Mouse (Mus musculus) layer of hippocampus, adult 9-10 months (tissue): ENCODE results near the gene Gnpnat1.

Experiments
- DNase-seq: peaks from one replicate; pipeline ENCODE4 v3.0.0; 2022; ENCODE audit warnings: low spot score

Gnpnat1 gene

DNA sequence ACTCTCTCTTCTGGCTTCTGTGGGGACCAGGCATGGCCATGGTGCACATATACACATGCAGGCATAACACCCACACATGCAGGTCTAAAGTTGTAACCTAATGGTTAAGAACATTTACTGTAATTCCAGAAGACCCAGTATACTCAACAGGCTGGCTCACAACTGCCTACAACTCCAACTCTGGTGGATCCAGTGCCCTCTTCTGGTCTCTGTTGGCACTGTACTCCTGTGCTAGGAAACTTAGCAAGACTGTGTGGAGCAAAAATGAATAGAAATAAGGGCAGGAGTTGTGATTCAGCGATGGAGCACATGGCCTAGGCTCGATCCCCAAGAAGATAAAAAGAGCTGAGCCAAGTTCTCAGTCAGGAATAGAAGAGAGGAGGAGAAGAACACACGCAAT, 4.9 kb downstream of the Gnpnat1 start:
- no peak for DNase-seq

DNA sequence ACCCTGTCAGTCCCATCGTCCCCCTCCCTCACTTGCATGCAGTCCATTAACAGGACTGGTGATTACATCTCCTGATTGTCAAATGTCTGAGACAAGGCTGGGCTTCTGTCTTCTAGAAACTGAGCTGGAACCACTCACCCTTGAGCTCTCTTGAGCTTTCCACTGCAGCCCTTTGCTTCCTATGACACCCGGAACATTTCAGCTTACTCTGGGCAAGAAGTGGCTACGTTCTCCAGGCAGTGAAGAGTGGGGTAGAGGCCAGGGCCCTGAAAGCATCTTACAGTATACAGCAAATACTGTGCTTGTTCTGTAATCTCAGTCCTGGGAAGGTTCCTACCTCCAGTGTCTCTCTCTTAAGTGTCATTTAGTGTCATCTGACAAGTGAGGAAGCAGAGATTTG, 15.5 kb downstream of the Gnpnat1 start:
- no peak for DNase-seq

DNA sequence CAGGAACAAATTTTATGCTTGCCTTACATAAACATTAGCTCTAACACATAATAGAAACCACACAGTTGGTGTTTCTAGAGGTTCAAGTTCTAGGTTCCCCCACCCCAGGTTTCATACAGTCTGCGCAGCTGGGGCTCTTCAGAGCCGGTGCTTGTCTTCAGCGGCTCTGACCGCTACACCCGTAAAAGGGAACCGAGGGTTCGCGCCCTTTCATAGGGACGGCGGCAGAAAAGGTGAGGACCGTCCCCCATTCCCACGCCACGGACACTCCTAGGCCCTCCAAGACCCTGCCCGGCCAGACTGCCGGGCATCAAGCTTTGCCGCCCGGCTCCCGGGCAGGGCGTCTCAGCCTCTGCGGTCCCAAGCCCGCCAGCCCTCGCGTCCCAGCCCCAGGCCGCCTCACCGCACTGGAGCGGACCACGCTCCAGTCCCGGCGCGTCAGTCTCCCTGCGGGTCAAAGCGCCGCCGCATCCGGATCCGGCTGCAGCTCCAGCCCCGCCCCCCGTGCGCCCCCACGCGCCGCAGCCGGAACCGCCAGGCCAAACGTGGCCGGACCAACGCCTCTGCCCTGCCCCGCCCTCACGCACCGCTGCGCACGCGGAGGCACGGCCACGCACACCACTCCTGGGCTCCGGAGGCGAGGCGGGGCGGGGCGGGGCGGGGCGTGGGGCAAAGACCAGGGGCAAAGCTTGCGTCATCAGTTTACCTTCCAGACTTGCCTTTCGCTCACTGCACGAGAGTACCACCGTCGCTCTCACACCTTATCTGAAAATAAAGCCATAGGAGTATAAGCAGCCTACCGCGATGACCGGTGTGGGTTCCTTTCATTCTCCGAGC, 16.1 kb downstream of the Gnpnat1 start:
- DNase-seq = peak; percentile 47

DNA sequence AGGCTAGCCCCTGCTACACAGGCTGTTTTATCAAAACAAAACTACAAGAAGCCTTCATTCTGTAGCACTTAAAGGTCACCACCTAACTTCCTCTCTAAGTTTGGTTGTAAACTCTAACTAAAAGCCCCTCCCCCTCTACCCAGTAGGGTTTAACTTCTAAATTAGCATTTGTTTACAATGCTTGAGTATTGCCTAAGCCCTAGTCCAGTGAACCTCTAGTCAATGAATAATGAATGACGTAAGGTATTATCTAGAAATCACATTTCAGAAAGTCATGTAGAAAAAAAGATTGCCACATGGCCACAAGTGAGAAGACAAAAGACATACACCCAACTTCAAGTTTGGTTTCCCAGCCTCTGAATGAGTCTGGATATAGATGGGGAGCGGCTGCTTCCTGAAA, 17.2 kb downstream of the Gnpnat1 start:
- DNase-seq = no peak

DNA sequence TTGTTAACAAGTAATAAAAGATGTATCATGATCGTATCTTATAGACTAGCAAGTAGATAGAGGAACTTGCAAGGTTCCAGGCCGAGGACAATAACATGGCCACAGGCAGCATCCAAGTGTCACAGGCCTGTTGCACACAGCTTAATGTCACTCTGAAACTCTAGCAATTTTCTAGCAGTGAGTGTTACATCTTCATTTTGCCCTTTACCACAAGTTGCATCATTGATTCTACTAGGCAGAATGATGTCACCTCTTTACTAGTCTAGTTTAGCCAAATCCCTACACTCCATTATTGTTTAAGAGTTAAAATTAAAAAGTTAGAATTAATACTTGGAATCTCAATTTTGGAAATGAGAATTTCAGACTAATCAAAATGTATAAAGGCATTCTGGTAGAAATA, 19.1 kb downstream of the Gnpnat1 start:
- no peak for DNase-seq

DNA sequence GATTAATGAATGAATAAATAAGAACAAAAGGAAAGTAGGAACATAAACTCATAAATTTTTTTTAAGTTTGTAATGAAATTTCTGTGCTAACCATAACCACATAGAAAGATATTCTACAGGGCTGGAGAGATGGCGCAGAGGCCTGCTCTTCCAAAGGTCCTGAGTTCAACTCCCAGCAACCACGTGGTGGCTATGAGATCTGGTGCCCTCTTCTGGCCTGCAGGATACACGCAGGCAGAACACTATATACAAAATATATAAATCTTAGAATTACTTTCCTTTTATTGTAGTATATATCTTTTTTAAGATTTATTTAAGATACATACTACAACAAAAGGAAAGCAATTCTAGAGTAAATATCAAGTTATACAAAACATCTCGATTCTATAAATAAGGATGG, 21.8 kb downstream of the Gnpnat1 start:
- no peak for DNase-seq

DNA sequence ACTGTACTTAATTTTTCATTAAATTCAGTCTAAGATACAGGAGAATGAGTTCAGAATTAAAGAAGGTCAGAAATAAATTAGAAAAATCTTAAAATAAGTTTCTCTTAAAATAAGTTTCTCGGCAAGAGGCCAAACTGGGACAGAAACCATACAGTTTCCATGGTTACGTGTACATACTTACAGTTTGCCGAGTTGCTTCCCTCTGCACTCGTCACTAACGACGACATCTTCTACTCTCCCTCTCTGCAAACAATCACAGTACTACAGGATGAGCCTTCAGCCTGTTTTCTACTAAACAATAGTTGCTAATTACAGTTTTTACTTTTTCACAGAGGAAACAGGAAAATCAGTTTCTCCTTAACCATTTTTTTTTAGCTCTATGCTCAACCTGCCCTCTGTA, 24.0 kb downstream of the Gnpnat1 start:
- DNase-seq = no peak

DNA sequence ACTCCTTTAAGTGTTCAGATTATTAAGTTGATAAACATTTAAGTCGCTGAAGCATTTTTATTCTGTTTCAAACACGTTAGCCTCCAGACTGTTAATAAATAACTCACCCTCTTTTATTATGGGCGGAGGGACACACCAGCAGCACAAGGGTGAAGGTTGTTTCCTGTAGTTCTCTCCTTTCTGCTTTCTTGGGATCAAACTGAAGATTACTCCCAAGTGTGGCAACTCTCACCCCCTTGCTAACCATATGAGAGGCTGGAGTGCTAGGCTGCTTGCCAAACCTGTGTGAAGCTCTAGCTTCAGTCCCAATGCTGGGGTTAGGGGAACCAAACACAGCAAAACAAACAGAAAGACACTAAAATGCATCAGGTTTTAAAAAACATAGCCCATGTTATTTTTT, 25.9 kb downstream of the Gnpnat1 start:
- no peak for DNase-seq

DNA sequence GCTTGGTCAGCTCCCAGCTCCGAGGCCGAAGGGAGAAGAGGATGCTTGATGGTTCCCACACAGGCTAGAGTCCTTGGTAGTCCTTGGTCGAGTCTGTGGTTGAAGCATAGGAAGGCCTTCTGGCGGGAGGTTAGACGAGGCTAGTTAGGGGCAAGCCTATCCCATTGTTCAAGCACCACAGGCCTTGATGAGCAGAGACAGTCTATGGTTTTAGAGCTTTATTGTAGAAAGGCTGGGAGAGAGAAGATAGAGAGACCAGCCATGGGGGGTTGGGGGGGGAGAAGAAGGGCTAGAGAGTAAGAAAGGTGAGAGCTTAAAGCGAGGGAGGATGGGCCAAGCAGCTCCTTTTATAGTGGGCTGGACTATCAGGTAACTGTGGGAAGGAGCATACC, 39.5 kb downstream of the Gnpnat1 start:
- no peak for DNase-seq

DNA sequence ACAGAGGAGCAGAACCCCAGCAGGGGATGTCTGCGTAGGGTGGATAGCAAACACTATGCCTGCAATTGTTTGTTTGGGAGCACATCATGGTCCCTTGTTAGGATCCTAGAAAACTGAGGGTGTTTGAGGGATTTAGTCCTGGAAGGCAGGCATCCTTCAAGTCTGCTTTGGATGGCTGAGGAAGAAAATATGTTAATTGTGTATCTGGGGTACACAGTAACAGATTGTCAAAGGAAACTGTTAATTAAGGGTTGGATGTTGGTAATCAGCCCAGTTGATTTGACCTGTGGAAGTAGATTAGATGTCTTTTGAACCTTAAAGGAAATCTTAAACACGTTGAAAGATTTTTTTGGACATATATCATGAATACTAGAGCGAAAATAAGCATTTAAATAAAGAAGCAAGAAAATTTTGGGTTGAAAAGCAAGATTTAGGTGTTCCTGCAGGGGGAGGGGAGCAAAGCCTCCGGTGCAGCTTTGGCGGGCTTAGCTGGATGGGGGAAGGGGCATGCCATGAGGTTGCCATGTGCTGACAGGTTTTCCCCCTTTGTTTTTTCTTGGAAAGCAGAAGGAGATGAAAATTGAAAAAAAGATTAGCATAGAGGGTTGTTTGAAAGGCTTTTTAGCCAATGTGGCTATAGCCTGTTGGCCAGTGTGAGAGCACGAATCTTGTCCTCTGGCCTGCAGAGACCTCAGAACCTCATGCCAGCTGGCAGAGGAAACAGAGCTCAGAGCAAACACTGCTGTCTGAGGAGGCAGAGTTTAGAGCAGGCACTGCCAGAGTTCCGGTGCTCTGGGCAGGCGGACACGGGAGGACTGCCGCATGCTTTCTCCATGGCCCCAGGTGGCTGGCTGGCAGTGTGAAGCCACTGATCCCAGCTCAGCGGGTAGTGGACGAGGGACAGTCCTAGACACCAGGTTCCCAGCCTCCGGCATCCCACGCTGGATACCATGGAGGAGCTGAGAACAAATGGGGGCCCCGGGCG, 40.2 kb downstream of the Gnpnat1 start:
- DNase-seq = no peak

DNA sequence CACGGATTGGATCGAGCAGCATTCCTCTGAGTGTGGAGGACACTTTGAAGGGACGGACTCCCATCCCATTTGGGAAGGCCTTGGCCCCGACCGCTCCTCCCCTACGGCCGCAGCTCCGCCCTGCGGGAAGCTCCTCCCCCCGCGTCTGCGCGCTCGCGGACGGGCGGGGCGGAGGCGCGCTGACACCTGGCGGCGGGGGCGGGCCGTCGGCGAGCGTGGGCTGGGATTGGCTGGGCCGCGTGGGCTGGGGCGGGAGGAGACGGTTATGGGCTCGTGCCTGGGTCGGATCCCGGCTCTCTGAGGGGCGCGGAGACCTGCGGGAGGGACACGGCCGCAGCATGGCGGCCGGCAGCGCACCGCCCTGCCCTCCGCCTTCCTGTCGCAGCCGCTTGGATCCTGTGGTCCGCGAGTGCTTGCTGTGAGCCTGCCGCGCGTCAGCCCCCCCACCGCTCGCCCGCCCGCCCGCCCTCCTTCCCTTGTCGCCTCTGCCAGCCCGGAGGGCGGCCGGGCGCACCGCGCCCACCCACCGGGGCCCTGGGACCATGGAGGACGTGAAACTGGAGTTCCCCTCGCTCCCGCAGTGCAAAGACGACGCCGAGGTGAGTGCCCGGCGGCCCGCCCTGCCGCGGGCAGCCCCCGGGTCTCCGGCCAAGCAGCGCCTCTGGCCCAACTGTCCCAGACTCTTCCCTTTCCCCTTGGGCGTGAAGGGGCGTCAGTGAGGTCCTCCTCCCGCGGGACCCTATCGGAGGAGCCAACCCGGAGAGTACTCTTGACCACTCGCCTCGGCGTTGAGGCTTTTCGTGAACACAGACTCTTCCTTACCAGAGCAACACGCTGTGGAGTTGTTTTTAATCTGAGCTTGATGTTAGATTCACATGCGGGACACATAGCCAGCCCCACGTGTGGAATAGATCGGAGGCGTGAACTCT, 53.5 kb downstream of the Gnpnat1 start, which contains the start of gene Styx:
TSS of gene Styx (plus strand) at position 163 of the 929 bp plus-strand sequence.
- peak; percentile 55 for DNase-seq

DNA sequence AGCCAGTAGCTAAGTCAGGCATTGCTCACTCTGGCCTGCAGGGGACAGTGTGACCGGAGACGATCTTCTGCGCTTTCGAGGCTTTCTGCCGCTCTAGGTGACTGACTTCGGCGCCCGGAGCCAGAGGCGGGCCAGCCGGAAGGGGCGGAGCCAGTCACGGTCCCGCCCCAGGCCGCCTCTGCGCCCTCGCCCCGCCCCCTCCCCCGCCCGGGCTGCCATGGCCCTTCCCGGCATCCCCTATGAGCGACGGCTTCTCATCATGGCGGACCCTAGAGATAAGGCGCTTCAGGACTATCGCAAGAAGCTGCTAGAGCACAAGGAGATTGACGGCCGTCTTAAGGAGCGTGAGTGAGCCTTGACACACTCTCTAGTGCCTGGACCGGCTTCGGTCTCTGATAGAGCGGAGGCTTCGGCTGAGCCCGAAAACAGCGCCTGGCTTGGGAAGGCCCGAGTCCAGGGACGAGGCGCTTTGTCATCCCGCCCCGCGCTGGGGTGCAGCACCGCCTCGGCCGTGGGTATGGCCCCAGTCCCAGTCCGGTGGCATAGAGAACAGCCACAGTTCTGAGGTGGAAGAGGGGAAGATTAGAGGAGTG, 75.0 kb downstream of the Gnpnat1 start, which contains the start of gene Psmc6:
TSS of gene Psmc6 (plus strand) at position 200 of the 593 bp plus-strand sequence.
- peak; percentile 75 for DNase-seq

DNA sequence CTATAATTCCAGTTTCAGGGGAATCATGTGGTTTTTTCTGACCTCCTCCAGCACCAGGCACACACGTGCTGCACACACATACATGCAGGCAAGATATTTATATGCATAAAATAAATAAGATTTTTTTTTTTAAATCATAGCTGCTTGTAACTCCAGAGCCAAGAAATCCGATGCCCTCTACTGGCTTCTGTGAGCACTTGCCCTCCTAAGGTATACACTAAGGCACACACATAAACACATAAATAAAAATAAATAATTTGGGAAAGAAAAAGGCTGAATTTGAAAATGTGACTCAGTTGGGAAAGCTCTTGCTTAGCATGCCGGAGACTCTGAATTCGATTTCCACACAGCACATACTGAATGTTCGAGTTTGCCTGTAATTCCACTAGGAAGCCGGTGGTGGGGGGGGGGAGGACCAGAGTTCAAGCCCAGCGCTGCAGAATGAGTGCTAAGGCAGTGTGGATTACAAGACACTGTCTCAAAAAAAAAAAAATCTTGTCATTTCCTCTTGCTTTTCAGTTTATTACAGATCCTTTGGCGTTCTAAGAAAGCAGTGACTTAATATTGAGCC, 75.6 kb downstream of the Gnpnat1 start:
- DNase-seq = no peak

DNA sequence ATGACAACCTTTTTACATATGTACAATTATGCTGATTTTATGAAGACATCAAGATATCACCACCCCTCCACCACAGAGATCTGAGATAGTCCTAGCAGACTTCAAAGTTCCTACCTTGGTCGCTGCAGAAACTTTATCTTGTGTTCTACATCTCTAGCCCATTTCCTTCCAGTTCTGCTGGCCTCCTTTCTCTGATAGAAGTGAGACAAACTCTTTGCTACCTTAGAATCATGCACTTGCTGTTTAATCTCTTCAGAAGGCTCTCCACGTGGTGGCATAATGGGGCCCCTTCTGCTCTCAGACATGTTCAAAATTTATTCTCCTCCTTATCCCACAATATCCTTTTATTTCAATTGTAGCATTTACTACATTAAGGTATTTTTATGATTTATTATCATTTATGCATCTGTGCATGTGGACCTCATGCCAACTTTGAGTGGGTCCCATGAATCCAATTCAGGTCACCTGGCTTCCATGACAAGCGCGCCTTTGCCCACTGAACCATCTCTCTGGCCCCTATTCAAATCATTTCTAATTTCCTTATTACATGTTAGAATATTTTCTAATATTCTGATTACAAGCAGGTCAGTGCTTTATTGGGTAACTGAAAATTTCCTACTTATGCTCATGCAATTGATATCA, 76.5 kb downstream of the Gnpnat1 start:
- DNase-seq = no peak
